Mouse (Mus musculus) erythroblast, embryonic 14.5 days (primary cell): ENCODE data around the gene Fer1l5. TPM values are rescaled to one million over a fixed set of nuclear protein-coding genes. Genes with fewer than 3 reads are reported as not detected.

Experiments
- H3K27me3 ChIP-seq: 2 replicates; pipeline ENCODE4 v1.6.1; 2012; ENCODE audit warnings: inconsistent platforms; ENCODE audit not compliant: control insufficient read depth
- H3K36me3 ChIP-seq: 2 replicates; pipeline ENCODE4 v1.6.1; 2012; ENCODE audit warnings: mild to moderate bottlenecking, inconsistent platforms; ENCODE audit not compliant: control insufficient read depth
- H3K4me1 ChIP-seq: 2 replicates; pipeline ENCODE4 v1.6.1; 2012; ENCODE audit warnings: inconsistent platforms; ENCODE audit not compliant: control insufficient read depth
- H3K4me3 ChIP-seq: replicated peaks from 2 replicates; pipeline ENCODE3; 2012; ENCODE audit warnings: moderate library complexity, mild to moderate bottlenecking, inconsistent platforms
- H3K9me3 ChIP-seq: 2 replicates; pipeline ENCODE4 v1.6.1; 2012; ENCODE audit warnings: low read length, inconsistent platforms, mixed read lengths; ENCODE audit not compliant: control insufficient read depth
- GATA1 ChIP-seq: IDR thresholded peaks from 2 replicates; pipeline ENCODE4 v1.6.1; 2012; ENCODE audit warnings: low read length, inconsistent platforms, mixed read lengths
- TAL1 ChIP-seq: IDR thresholded peaks from 3 replicates; pipeline ENCODE4 v1.6.1; 2012; ENCODE audit warnings: low read length, inconsistent platforms, mixed read lengths
- polyA plus RNA-seq: library from polyadenylated mRNA; stranded (reverse); fragments of >175 nt; gene quantifications from 2 replicates; pipeline ENCODE4 v1.2.3, GENCODE M21; 2012

The Fer1l5 gene
- polyA plus RNA-seq, 1 experiment: not detected

DNA sequence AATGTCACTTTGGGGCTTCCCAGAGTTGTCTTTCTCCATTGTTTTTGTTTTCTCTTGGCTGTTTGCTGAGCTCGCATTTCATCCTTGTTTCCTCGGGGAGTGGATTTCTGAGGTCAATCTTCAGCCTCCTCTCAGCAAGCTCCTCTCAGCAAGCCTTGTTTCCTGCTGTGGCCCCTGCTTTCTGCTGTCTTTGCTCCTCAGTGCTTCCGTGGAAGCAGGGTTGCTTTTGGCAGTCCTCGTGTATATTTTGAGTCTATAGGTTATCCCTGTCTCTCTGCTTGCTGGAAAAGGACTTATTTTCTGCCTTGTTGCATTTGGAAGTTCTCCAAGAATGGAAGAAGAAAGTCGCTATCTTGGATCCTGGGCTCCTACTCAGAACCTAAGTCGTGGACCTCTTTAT, 24.9 kb downstream of the Fer1l5 start:
- H3K4me3 ChIP-seq: no peak overlapping the region
- H3K4me1 ChIP-seq: no peaks in the 10 kb centered on the region
- TF ChIP-seq TAL1 (no peak), GATA1 (no peak)
- H3K27me3 ChIP-seq: 0 out of 2 replicates have a peak, but pooled peaks cover 2% of the 10 kb centered on the region
- no peaks in the 10 kb centered on the region for H3K9me3 ChIP-seq
- H3K36me3 ChIP-seq: no peaks in the 10 kb centered on the region

DNA sequence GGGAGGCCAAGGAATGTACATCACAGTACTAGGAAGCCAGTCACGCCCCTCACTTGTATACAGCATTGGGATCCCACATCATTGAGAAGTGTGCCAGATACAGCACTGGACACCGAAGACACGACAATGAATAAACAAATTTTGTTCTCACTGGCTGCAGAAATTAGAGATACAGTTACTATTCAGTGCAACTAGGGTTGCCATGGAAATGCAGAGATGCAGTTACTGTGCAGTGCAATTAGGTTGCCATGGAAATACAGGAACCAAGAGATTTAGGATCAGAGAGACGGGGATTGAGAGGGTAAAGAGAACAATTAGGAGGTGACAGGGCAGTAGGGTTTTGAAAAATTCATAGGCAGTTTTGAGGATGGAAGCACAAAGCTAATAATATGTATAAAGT, 29.4 kb downstream of the Fer1l5 start:
- no peaks in the 10 kb centered on the region for H3K9me3 ChIP-seq
- no peak overlapping the region for H3K4me3 ChIP-seq
- H3K27me3 ChIP-seq: no peaks in the 10 kb centered on the region
- no peaks in the 10 kb centered on the region for H3K36me3 ChIP-seq
- no peak for TF ChIP-seq TAL1
- no peak for TF ChIP-seq GATA1
- H3K4me1 ChIP-seq: no peaks in the 10 kb centered on the region

DNA sequence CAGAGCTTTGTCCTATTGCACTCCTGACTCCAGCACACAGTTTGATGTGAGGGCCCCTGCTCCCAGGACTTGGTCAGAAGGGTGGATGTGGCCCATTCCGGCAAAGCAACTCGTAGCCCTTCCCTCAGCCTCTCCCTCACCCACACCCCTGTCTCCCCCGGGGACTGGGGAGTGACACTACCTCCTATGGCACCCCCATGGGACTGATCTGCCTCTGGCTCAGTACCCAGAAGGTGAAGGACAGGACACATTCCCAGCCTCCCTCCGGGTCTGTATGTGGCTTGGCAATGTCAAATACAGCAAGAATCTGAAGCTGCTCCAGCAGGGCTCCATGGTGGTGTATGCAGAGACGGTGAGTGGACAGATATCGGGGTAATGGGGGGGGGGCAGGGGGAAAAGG, 32.4 kb downstream of the Fer1l5 start:
- Histone ChIP-seq H3K4me1 (no peaks in the 10 kb centered on the region), H3K36me3 (no peaks in the 10 kb centered on the region), H3K27me3 (no peaks in the 10 kb centered on the region), H3K4me3 (no peak overlapping the region), H3K9me3 (no peaks in the 10 kb centered on the region)
- TF ChIP-seq TAL1 (no peak), GATA1 (no peak)

DNA sequence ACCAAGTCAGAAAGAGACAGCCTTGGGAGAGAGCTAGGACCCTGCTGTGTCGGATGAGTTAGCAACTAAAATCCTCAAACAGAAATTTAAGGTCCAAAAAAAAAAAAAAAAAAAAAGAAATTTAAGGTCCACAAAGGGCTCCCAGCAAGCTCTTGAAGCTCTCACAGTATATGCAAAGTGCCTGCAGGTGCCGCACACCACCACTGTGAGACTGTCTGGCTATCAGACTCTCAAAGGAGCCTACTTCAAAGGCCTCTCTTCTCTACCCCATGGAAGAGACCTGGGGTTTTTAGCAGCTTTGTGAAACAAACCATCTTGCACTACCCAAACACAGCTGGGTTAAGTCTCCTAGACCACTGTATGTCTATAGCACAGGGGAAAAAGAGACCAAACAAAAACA, 57.4 kb downstream of the Fer1l5 start:
- no peaks in the 10 kb centered on the region for H3K4me1 ChIP-seq
- TF ChIP-seq TAL1 (no peak), GATA1 (no peak)
- H3K4me3 ChIP-seq: no peak overlapping the region
- H3K9me3 ChIP-seq: no peaks in the 10 kb centered on the region
- no peaks in the 10 kb centered on the region for H3K27me3 ChIP-seq
- H3K36me3 ChIP-seq: peaks cover 73% of the 10 kb centered on the region

DNA sequence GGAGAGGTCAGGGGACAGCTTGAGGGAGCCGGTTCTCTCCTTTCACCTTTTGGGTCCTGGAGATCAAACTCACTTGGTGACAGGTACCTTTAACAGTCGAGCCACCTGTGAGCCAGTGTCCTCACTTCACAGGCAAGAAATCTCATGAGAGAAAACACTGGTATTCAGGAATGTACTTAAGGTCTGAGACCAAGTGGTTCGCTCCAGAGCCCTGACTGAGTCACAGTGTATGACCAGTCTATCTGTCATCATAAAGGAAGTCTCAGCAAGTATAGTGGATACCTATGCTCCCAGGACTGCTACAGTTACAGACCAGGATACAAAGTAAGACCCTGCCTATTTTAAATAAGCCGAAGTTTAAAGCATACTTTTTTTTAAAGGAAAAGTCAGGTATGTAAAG, 60.9 kb downstream of the Fer1l5 start:
- peaks cover 75% of the 10 kb centered on the region for H3K36me3 ChIP-seq
- no peaks in the 10 kb centered on the region for H3K27me3 ChIP-seq
- no peaks in the 10 kb centered on the region for H3K4me1 ChIP-seq
- TF ChIP-seq TAL1 (no peak), GATA1 (no peak)
- H3K4me3 ChIP-seq: no peak overlapping the region
- no peaks in the 10 kb centered on the region for H3K9me3 ChIP-seq

DNA sequence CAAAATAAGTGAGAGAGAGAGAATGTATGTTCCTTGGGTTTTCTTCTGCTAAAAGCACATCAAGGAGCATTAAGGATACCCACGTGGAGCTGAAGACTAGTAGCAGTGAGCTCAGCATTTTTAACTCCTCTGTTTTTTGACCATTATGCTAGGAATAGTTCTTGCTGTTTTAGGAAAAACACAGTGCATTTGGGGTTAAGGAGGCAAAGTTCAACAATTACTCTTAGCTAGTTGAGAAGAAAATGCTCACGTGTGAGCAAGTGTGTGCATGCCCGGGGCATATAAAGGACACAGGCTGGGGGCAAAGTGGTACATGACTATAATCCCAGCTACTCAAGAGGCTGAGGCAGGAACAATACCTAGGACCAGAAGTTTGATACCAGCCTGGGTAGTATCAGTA, 61.5 kb downstream of the Fer1l5 start:
- Histone ChIP-seq H3K27me3 (no peaks in the 10 kb centered on the region), H3K36me3 (peaks cover 75% of the 10 kb centered on the region), H3K4me1 (no peaks in the 10 kb centered on the region), H3K9me3 (no peaks in the 10 kb centered on the region), H3K4me3 (no peak overlapping the region)
- TF ChIP-seq GATA1: no peak
- TF ChIP-seq TAL1: no peak

DNA sequence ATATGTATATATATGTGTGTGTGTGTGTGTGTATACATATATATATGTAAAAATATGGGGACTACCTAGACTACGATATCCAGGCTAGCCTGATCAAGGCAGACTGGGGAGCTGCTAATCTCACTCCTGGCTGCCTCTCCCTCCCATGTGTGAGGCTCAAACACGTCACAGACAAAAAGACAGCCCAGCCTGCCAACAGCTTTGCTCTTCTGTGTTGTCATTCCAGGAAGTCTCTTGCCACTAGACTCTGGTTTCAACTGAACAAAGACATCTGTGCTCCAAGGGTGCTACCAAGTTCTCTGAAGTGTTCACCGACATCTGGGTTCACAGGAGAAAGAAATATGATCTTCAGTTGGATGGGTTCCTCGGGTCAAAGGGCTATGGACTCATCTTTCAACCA, 63.0 kb downstream of the Fer1l5 start:
- TF ChIP-seq TAL1 (no peak), GATA1 (no peak)
- H3K27me3 ChIP-seq: no peaks in the 10 kb centered on the region
- peaks cover 76% of the 10 kb centered on the region for H3K36me3 ChIP-seq
- no peak overlapping the region for H3K4me3 ChIP-seq
- no peaks in the 10 kb centered on the region for H3K9me3 ChIP-seq
- H3K4me1 ChIP-seq: no peaks in the 10 kb centered on the region

DNA sequence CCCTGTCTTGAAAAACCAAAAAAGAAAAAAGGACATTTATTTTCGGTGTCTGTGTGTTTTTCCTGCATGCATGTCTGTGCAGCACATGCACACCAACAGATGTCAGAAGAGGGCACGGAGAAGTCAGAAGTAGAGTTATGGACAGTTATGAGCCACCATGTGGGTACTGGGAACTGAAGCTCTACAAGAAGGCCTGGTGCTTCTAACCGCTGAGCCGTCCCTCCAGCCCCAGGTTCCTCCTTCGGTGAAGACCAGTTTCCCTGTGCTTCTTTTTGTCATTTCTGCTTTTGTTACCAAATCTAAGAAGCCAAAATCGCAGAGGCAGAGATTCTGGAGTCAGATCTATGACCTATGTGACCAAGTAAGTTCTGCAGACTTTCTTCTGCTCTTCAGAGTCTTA, 64.4 kb downstream of the Fer1l5 start:
- no peaks in the 10 kb centered on the region for H3K9me3 ChIP-seq
- no peaks in the 10 kb centered on the region for H3K27me3 ChIP-seq
- no peak overlapping the region for H3K4me3 ChIP-seq
- no peak for TF ChIP-seq TAL1
- TF ChIP-seq GATA1: no peak
- H3K4me1 ChIP-seq: no peaks in the 10 kb centered on the region
- peaks cover 71% of the 10 kb centered on the region for H3K36me3 ChIP-seq

DNA sequence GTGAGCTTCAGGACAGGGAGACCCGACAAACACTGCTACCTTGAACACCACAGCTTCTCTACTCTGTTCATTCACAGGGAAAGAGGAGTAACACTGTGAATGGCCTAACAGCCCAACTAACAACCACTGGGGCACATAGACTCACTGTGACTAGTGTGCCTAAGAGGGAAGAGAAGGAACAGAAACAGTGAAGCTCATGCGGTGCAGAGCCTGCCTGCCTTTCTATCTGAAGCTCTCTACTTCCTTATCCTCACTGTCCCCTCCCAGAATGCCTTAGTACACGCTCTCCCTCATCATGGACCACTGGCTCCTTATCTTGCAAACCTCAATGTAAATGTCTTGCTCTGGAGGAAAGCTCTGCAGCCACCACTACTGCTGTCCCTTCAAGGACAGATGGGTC, 65.1 kb downstream of the Fer1l5 start:
- no peak overlapping the region for H3K4me3 ChIP-seq
- H3K36me3 ChIP-seq: peaks cover 67% of the 10 kb centered on the region
- no peaks in the 10 kb centered on the region for H3K27me3 ChIP-seq
- TF ChIP-seq TAL1 (no peak), GATA1 (no peak)
- no peaks in the 10 kb centered on the region for H3K4me1 ChIP-seq
- H3K9me3 ChIP-seq: no peaks in the 10 kb centered on the region

DNA sequence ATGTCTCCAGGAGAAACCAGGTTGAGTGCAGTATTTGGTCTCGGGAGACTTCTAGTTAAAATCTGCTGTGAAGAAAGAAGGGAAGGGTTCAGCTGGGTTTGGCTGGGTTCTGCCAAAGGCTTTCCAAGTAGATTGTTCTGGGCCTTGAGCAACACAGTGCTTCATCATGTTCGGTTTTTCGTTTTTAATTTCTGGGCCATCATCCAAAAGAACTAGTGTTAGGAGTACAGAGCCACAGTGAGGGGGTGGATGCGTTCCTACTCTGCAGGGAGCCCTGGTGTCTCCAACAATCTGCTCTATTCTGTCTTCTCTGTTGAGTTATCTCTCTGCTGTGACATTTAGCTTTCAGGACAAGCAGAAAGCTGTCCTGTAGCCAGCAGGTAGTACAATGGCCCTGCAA, 69.0 kb downstream of the Fer1l5 start:
- H3K36me3 ChIP-seq: peaks cover 52% of the 10 kb centered on the region
- no peaks in the 10 kb centered on the region for H3K27me3 ChIP-seq
- no peak for TF ChIP-seq TAL1
- no peaks in the 10 kb centered on the region for H3K9me3 ChIP-seq
- H3K4me1 ChIP-seq: peaks cover 17% of the 10 kb centered on the region
- no peak overlapping the region for H3K4me3 ChIP-seq
